Mouse (Mus musculus) Patski (cell line): ENCODE measurements around the gene Rnf149. TPM values are rescaled to one million over a fixed set of nuclear protein-coding genes. Genes with fewer than 3 reads are reported as not detected.

Experiments
- ATAC-seq: fragments of 100-300 bp; one replicate; pipeline ENCODE4 v1.8.0; 2021
- CTCF ChIA-PET: fragments of 350-600 bp; sonication (Branson Sonifier 250); formaldehyde crosslinking; loops from one replicate; lab custom pipeline; 2022; ENCODE audit warnings: inconsistent platforms; lab: Charles Lee
- POLR2A ChIA-PET: fragments of 350-600 bp; sonication (Branson Sonifier 250); formaldehyde crosslinking; loops from one replicate; lab custom pipeline; 2022; ENCODE audit warnings: antibody characterized with exemption, inconsistent platforms; lab: Charles Lee
- DNase-seq: peaks from one replicate; pipeline ENCODE4 v3.0.0-alpha.2; 2011; ENCODE audit warnings: low read depth, low spot score
- H3K27me3 ChIP-seq: fragments of 371-371 bp; one replicate; pipeline ENCODE4 v1.5.1; 2021
- CTCF ChIP-seq: fragments of 100-300 bp; IDR thresholded peaks from one replicate; pipeline ENCODE4 v1.5.1; 2021
- in situ Hi-C: fragments of 300-500 bp; cut with MboI; formaldehyde crosslinking; loops from 3 replicates; pipeline ENCODE4 v1.11.1; 2018; ENCODE audit warnings: low pct_unique_long_range_greater_than_20kb, mixed read lengths
- polyA plus RNA-seq: library from polyadenylated mRNA; unstranded; gene quantifications from one replicate; pipeline ENCODE4 v1.2.3, GENCODE M21; 2021

Rnf149 gene
- polyA plus RNA-seq, 1 experiment from 2014 or later: 77.9 TPM

- no peaks in the 10 kb centered on the region for H3K27me3 ChIP-seq
- POLR2A ChIA-PET: interaction anchor here (0.6 to 1.4 kb wide), 2 partner anchors 20 to 1635 kb away, joined by 3 to 4 read pairs; no protein-coding TSS in a partner anchor
- CTCF ChIA-PET: interaction anchor here (1.0 to 1.3 kb wide), 2 partner anchors 15 to 19 kb away, joined by 3 read pairs; no protein-coding TSS in a partner anchor
- TF ChIP-seq CTCF: no peak
- peak; percentile 62 for DNase-seq
- in situ Hi-C loops: no loop called here
- peak; percentile 91 for ATAC-seq
These were observed 21.4 kb downstream of the Rnf149 start for GRCm38 (mm10) chr1:39555556-39556415.

GRCm38 (mm10) chr1:39549831-39550230 lies 27.4 kb downstream of the Rnf149 start:
- in situ Hi-C loops: no loop called here
- no peak for DNase-seq
- TF ChIP-seq CTCF: no peak
- ChIA-PET POLR2A (interaction anchor here (0.6 kb wide), 1 partner anchor 961 kb away, joined by 4 read pairs; no protein-coding TSS in a partner anchor), CTCF (interaction anchor here (0.6 kb wide), 1 partner anchor 37 kb away, joined by 3 read pairs; no protein-coding TSS in a partner anchor)
- ATAC-seq: no peak
- H3K27me3 ChIP-seq: no peaks in the 10 kb centered on the region

- in situ Hi-C loops: no loop called here
- POLR2A ChIA-PET: no interaction called here
- H3K27me3 ChIP-seq: no peaks in the 10 kb centered on the region
- DNase-seq: no peak
- no peak for ATAC-seq
- no peak for TF ChIP-seq CTCF
- CTCF ChIA-PET: interaction anchor here (1.3 to 2.5 kb wide), 4 partner anchors 9 to 64 kb away, joined by 3 to 6 read pairs (median 4); no protein-coding TSS in a partner anchor
These were observed 30.0 kb downstream of the Rnf149 start for GRCm38 (mm10) chr1:39547238-39547637.

GRCm38 (mm10) chr1:39546160-39546866 lies 30.9 kb downstream of the Rnf149 start:
- TF ChIP-seq CTCF: no peak
- POLR2A ChIA-PET: no interaction called here
- ATAC-seq (no peak), DNase-seq (no peak)
- H3K27me3 ChIP-seq: no peaks in the 10 kb centered on the region
- CTCF ChIA-PET: interaction anchor here (1.7 to 2.5 kb wide), 3 partner anchors 8 to 25 kb away, joined by 4 to 6 read pairs (median 4); no protein-coding TSS in a partner anchor
- in situ Hi-C loops: no loop called here

GRCm38 (mm10) chr1:39545589-39545988 lies 31.6 kb downstream of the Rnf149 start:
- no peak for TF ChIP-seq CTCF
- no peak for DNase-seq
- ATAC-seq: no peak
- no peaks in the 10 kb centered on the region for H3K27me3 ChIP-seq
- ChIA-PET POLR2A (no interaction called here), CTCF (interaction anchor here (1.9 to 2.5 kb wide), 2 partner anchors 7 to 23 kb away, joined by 4 to 6 read pairs; no protein-coding TSS in a partner anchor)
- in situ Hi-C loops: no loop called here

- no peak for TF ChIP-seq CTCF
- ChIA-PET POLR2A (no interaction called here), CTCF (no interaction called here)
- ATAC-seq (no peak), DNase-seq (no peak)
- no peaks in the 10 kb centered on the region for H3K27me3 ChIP-seq
- in situ Hi-C loops: no loop called here
These were observed 36.6 kb downstream of the Rnf149 start for GRCm38 (mm10) chr1:39540592-39540991.

GRCm38 (mm10) chr1:39537631-39538380 lies 39.4 kb downstream of the Rnf149 start:
- in situ Hi-C loops: loop anchor here (10.0 kb wide), 1 partner anchor 137 kb away; no protein-coding TSS in a partner anchor
- CTCF ChIA-PET: interaction anchor here (1.0 to 1.8 kb wide), 3 partner anchors 9 to 18 kb away, joined by 3 to 6 read pairs (median 5); no protein-coding TSS in a partner anchor
- ATAC-seq (no peak), DNase-seq (no peak)
- TF ChIP-seq CTCF: no peak
- H3K27me3 ChIP-seq: no peaks in the 10 kb centered on the region
- POLR2A ChIA-PET: no interaction called here

- no peaks in the 10 kb centered on the region for H3K27me3 ChIP-seq
- ChIA-PET POLR2A (interaction anchor here (0.6 to 1.5 kb wide), 3 partner anchors 19 to 162 kb away, joined by 3 read pairs; no protein-coding TSS in a partner anchor), CTCF (interaction anchor here (1.0 to 1.8 kb wide), 2 partner anchors 10 to 20 kb away, joined by 3 to 5 read pairs; no protein-coding TSS in a partner anchor)
- DNase-seq (no peak), ATAC-seq (no peak)
- no peak for TF ChIP-seq CTCF
- in situ Hi-C loops: loop anchor here (10.0 kb wide), 1 partner anchor 138 kb away; no protein-coding TSS in a partner anchor
These were observed 40.5 kb downstream of the Rnf149 start for GRCm38 (mm10) chr1:39536701-39537100.

GRCm38 (mm10) chr1:39535515-39536311 lies 41.5 kb downstream of the Rnf149 start:
- in situ Hi-C loops: loop anchor here (10.0 kb wide), 1 partner anchor 139 kb away; no protein-coding TSS in a partner anchor
- TF ChIP-seq CTCF: no peak
- DNase-seq: peak; percentile 82
- ChIA-PET POLR2A (interaction anchor here (1.0 to 1.5 kb wide), 2 partner anchors 20 to 32 kb away, joined by 3 read pairs; no protein-coding TSS in a partner anchor), CTCF (no interaction called here)
- H3K27me3 ChIP-seq: no peaks in the 10 kb centered on the region
- peak; percentile 89 for ATAC-seq
